Mouse (Mus musculus): ENCODE measurements around the gene Klf1.

Gene Klf1

DNA sequence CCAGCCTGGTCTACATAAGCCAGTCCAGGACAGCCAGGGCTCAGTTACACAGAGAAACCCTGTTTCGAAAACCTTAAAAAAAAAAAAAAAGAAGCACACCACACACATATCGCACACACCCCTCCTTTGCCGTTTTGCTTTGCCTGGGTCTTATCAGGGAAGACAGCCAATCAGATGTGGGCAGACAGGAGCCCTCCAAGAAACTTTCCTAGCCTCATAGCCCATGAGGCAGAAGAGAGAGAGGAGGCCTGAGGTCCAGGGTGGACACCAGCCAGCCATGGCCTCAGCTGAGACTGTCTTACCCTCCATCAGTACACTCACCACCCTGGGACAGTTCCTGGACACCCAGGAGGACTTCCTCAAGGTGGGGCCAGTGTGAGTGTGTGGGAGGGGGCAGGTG, at the start of gene Klf1:
Klf1 (plus strand) TSS at position 177 of the 400 bp plus-strand sequence.
- DNase-seq (ENCODE audit: low read depth) = no peak

DNA sequence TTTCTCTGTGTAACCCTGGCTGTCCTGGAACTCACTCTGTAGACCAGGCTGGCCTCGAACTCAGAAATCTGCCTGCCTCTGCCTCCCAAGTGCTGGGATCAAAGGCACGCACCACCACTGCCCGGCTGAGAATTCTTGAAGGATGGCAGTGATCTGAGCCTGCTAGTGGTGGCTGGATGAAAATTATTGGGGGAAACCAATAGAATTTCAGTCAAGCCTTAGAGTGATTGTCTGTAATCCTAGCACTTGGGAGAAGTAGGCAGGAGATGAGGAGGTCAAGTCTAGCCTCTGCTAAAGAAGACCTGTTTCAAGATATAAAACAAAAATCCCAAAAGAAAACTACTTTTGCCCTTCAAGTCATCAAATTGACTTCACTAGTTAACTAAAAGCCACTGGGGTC, 45.3 kb upstream of the Klf1 start:
- no peak for DNase-seq (ENCODE audit: low read depth)

DNA sequence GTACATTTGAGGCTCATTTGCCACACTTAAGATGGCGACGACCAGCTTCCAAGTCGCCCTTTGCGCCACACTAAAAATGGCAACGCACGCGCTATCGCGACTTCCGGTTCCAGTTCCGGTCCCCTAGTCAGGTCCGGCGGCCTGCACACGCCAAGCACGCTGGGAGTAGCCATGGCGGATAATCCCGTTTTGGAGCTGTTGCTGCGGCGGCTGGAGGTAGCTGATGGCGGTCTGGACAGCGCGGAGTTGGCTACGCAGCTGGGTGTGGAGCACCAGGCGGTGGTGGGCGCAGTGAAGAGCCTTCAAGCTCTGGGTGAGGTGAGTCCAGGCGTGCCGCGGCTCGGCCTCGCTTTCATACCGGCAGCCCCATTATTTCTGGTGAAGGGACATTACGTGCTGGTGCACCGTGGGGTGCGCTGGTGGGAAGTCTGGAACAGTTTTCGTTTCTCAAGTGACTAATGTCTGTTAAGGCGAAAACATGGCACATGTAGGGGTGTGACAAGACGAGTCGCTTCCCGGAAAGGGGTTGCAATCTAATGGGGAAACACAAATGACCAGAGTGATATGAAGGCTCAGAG, 44.8 kb upstream of the Klf1 start, which contains the start of gene Farsa:
Farsa (plus strand) TSS at position 126 of the 578 bp plus-strand sequence.
- DNase-seq (ENCODE audit: low read depth) = peak; percentile 94

DNA sequence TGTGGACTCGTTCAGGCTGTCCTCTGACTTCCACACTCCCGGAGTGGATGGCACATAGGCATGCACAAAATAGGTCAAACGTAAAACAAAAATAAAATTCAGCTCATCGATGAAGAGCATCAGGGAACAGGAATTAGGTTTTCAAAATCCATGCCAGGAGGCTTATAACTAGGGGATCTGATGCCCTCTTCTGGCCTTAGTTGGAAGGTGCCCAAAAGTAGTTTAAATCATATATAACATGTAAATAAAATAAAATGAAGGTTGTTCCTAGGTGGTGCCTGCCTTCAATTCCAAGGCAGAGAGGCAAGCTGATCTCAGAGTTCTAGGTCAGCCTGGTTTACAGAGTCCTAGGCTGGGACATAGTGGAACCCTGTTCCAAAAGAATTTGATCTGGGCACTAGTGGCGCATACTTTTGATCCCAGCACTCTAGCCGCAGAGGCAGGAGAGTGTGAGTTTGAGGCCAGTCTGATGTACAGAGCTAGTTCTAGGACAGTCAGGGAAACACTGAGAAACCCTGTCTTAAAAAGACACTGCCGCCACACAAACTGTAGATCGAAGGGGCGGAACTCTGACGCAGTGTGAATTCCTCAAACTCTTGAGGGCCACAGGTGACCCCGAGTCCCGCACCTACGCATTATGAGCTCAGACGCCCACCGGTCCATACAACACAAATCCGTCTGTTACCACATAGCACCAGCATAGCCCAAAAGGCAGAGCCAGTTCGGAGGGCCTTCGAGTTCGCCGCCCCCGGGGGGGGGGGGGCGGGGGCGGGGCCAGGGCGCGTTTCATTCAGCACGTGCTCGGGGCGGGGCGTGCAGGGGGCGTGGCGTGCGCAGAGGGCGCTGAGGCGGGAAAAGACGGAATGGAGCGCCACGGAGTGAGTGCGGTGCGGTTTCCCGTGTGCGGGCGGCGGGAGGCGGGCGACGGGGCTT, 30.1 kb upstream of the Klf1 start, which contains the start of gene Syce2:
Syce2 (plus strand) TSS at position 736 of the 933 bp plus-strand sequence.
- DNase-seq (ENCODE audit: low read depth) = peak; percentile 92

DNA sequence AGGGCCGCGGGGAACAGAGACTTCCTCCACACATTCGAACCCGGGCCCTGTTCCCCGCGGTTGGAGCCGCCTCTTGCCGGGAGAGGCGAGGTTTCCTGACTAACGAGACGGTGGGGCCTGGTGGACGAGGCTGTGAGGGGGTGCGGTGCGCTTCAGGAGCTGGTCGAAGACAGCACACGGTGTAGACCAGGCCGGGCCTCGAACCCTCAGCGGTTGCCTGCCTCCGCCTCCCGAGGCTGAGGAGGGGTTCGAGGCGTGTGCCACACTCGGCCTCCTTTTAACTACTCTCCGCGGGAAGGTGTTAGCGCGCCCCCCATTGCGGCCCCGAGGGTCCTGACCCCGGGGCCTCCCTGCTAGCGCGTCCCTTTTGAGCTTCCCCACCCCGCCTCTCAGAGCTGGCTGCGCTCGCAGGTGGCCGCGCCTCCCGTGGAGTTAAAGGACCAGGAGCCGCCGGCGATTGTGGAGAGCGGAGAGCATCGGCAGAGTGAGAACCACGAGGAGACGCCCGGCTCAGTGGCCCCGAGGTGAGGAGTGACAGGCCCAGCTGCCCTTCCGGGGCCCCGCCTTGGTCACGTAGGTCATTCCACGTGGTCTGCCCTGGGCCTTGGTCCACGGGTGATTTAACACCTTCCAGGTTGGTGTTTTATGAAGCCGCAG, 29.3 kb upstream of the Klf1 start:
- peak; percentile 59 for DNase-seq (ENCODE audit: low read depth)

DNA sequence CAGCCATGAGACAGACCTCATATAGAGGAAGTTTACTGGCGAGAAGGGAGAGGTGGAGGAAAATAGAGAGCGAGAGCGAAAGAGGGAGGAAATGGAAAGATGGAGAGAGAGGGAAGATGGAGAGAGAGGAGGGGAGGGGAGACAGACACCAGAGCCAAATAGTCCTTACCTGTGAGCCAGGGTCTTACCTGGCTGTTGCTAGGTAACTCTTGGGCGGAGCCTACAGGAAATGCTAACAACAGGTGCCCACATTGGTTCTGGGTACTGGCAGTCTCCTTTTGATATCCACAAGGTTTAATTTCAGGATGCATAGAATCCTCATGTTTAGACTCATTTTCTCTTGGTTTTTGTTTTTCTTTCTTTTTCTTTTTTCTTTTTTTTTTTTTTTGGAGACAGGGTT, 28.7 kb upstream of the Klf1 start:
- peak; percentile 36 for DNase-seq (ENCODE audit: low read depth)

DNA sequence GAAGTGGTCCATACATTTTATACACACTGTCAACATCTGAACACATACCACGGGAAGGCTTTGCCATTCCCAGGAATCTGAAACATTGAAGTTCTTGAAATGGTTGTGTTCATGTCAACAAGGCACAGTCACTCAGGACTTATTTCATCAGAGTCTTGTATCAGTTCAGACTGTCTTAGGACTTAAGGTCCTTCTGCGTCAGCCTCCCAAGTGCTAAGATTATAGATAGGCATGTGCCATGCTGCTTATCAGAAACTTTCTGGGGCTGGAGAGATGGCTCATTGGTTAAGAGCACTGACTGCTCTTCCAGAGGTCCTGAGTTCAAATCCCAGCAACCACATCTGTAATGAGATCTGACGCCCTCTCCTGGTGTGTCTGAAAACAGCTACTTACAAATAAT, 27.4 kb upstream of the Klf1 start:
- DNase-seq (ENCODE audit: low read depth) = no peak

DNA sequence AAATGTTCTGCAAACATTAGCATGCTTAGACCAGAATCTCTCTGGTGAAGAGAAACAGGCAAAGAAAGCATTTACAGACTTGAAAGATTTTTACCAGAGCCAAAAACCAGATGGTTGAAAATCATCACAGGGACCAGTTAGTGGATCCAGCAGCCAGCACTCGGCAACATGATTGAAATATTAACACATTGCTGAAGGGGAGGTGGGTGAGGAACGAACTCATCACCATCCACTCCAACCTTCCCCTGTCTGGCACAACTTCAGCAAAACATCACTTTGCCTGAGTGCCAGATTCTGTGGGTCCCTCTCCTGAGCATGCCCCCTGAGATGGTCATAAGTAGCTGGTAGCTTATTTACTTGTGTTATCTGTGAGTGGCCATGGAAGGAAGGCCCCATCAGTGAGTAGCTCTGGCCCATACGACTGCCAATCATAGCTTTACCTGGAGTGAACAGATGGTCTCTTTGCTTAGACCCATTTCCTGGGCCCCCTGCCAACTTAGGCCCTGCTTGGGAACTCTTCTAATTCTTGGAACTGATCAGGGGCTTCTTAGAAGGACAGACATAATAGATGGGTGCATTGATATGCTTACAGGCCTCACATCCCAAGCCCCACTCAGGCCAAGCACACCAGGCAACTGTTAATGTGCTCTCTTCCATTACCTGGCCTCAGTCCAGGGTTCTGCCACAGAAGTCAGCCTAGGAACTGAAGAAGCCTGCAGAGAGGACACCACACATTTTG, 24.3 kb upstream of the Klf1 start:
- DNase-seq (ENCODE audit: low read depth) = no peak

DNA sequence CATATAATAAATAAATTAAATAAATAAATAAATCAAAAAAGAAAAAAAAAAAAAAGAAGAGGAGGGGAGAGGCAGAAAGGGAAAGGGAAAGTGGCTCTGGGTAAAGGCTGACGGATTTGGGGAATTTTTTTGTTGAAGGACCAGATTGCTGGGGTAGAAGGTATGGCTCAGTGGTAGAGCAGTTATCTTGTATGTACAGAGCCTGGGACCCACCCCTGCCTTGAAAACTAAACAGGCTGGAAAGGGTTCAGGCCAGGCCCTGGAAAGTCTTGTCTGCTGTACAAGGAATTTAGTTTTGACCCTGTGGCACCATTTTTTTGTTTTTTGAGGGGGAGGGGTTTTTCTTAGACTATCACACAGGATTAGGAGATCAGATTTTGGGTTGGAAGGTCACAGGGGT, 22.8 kb upstream of the Klf1 start:
- DNase-seq (ENCODE audit: low read depth) = no peak

DNA sequence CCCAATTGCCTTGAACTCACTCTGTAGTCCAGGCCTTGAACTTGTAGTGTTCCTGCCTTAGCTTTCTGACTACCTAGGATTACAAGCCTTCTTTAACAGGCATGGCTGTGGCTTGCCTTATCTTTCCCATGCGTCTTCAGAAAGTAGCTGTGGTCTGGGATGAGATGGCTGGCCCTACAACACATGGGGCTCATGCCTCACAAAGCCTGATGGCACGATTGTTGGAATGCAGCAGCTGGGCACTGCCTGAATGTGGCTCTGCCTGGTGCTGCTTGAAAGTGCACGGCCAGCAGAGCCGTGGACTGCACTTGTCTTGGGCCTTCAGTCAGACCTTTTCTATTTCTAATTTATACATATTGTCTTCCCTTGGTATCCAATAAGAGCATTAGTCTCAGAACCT, 17.0 kb upstream of the Klf1 start:
- DNase-seq (ENCODE audit: low read depth) = no peak

DNA sequence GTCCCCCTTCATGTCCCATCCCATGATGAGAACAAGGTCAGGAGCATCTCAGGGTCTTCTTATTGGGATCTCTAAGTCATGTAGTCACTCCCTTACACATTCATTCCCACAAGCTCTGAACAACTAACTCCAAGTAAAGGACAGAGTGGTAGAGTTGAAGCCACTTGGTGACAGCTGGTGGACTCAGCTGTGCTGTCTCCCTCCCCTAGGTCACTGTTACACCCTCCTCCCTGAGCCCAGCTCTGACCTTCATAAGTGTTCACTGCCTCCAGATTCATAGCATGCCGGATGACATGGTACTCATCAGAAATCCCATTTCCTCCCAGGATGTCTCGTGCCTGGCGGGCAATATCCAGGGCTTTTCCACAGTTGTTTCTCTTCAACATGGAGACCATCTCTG, 13.4 kb upstream of the Klf1 start:
- no peak for DNase-seq (ENCODE audit: low read depth)

DNA sequence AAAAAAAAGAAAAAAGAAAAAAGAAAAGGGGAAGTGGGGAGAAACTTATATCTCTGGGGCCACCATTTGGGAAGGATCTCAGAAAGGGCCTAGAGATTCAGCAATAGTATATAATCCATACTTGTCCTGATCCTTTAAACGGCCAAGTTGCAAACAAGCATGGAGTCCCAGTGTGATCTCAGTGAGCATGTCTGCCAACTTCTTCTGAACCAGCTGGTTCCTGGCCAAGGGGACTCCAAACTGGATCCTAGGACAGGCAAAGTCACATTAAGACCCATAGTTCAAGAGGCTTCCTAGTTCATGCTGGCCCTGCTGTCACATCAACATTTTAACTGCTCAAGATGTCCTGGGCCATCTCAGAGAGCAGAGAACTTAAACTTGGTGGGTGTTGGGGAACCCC, 12.6 kb upstream of the Klf1 start:
- DNase-seq (ENCODE audit: low read depth) = no peak

DNA sequence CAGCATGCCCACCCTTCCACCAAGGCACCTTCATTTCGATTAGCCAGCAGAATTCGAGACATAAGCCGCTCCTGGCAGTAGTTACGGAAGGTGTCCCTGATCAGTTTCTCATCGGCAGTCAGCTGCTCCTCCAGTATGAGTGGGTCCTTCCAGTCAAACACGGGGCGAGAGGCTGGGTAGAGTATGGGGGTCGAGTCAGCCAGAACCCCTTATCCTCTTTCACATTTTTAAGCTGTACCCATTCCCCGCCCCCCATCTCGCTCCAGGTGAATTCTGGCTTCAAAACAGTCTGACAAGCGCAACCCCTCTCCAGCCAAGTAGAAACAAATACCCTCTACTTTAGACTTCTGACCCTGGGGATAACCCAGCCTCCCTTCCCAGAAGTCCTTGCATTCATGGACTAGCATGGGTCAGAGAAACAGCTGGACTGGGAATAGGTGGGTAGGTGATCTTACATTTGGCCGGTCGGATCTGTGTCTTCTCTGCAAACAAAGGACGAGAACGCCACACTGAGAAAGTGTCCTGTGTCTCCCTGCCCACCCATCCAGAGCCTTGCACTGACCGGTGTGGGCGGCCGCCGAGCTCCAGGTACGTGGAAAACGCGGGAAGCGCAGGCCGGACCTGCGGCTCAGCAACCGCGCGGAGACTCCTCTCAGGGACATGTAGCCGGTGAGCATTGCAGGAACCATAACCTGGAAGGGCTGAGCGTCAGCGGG, 8.6 kb upstream of the Klf1 start:
- DNase-seq (ENCODE audit: low read depth) = no peak

DNA sequence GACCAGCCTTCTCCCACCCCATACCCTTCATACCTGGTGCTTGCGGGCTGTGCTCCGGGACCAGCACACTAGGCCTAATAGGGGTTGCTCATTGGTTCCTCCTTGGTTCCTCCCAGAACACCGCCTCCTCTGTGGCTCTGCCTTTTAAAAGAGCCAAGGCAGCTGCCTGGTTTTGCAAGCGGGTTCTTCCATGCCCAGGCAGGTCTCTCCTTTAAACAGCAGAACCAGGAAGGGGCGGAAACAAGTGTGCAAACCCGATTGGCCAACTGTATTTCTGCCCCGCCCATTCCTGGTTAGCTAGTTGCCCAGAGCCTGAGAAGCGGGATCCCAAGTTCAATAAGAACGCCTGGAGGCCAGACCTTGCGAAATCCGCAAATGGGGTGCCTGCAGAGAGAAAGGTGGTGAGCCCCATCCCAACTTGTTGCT, 8.0 kb upstream of the Klf1 start, which contains the start of gene Gcdh:
Gcdh (minus strand) TSS at position 213 of the 426 bp plus-strand sequence.
- peak; percentile 92 for DNase-seq (ENCODE audit: low read depth)

DNA sequence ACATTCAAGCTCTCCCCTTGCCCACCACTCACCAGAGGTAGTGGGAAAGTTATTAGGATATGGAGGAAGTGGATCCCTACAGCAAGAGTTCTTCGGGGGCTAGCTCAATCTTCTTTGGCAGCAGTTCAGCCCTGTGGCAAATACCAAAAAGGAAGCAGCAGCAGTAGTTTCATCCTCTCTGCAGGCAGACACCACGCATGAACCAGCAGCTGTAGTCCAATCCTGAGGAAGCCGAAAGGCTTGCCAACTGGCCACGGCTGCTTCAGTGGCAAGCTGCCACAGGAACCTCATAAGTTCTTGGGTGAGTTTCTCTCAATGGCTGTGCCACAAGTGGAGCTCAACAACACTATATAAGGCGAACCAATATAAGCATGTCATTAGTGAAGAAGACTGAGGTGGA, 5.8 kb upstream of the Klf1 start:
- DNase-seq (ENCODE audit: low read depth) = no peak

DNA sequence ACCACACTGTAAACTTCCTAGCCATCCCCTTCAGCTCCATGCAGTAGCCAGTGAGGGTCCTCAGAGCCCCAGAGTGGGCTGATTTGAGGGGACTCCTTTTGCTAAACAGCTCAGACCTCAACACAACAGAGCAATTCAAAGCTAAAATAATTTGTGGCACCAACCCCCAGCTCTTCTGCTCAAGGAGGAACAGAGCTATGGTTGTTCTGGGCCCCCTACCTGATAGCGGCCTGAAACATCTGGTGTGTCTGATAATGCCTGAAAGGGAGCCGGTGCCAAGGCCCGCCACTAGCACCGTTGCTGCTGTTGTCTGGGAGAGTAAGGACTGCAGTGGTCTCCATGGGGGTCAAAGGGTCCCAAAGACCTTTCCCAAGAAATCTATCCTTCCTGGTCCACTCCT, 657 bp upstream of the Klf1 start:
- no peak for DNase-seq (ENCODE audit: low read depth)

DNA sequence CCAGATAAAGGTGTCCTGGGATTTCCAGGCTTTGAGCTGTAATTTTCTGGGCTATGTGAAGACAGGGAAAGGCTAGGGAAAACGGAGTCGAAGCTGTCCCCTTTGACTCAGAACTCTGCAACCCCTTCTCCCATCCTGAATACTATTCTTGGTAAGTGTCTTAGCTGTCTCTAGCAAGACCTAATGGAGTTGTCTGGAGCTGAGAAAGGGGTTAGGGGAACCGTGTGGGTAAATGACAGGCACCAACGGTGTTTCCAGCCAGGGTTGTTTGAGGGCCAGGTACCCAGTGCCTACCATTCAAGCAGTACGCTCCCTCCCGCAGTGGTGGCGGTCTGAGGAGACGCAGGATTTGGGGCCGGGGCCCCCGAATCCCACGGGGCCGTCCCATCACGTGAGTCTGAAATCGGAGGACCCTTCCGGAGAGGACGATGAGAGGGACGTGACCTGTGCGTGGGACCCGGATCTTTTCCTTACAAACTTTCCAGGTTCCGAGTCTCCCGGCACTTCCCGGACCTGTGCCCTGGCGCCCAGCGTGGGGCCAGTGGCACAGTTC, 715 bp downstream of the Klf1 start:
- DNase-seq (ENCODE audit: low read depth) = no peak

DNA sequence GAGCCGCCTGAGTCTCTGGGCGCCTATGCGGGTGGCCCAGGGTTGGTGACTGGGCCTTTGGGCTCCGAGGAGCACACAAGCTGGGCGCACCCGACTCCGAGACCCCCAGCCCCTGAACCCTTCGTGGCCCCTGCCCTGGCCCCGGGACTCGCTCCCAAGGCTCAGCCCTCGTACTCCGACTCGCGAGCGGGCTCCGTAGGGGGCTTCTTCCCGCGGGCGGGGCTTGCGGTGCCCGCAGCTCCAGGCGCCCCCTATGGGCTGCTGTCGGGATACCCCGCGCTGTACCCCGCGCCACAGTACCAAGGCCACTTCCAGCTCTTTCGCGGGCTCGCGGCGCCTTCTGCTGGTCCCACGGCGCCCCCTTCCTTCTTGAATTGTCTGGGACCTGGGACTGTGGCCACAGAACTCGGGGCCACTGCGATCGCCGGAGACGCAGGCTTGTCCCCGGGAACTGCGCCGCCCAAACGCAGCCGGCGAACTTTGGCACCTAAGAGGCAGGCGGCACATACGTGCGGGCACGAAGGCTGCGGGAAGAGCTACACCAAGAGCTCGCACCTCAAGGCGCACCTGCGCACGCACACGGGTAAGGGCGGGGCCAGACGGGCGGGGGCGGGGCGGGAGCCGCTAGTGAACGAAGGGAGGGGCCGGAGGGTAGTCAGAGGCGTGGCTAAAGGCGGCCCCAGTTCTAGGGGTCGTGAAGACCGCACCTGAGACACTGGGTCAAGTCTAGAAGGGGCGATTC, 1.4 kb downstream of the Klf1 start:
- DNase-seq (ENCODE audit: low read depth) = peak; percentile 93

DNA sequence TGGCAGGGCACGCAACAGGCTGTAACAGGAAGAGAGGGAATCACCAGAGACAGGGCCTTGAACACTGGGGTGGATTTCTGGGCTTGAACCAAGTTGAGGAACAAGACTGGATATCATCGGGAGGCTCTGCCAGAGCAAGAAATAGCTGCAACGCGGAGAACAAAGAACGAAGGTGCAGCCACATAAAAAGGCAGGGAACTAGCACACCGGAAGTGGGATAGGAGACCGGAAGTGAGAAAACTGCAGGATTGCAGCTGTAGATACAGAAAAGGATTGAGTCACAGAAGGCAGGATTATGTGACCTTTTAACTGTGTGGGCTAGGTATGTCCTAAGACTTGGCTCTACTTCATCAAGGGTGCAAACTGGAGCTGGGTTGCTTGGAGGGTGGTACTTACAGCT, 2.6 kb downstream of the Klf1 start:
- no peak for DNase-seq (ENCODE audit: low read depth)

DNA sequence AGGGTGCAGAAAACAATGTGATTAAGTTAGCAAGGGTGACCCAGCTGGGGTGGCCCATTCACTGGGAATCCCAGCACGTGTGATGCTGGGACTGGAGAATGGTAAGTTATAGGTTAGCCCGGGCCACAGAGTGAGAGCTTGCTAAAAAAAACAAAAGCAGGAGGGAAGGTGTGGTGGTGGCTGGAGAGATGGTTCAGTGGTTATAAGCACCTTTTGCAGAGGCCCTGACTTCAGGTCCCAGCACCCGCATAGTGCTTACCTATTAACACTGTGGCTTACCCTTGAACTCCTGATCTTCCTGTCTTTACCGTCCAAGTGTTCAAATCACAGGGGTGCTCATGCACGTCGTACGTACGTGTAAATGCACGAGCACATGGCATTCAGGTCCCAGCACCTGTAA, 5.3 kb downstream of the Klf1 start:
- no peak for DNase-seq (ENCODE audit: low read depth)

All from naive thymus-derived CD4-positive, alpha-beta T cell, adult 2 months (primary cell).